Mouse (Mus musculus) gastrocnemius, postnatal 4 days (tissue): Measurements from ENCODE around the gene Rapgef4. TPM values are rescaled to one million over a fixed set of nuclear protein-coding genes. Genes with fewer than 3 reads are reported as not detected.
"Not testable (repeated sequence)": the region's sequence is repeated elsewhere in the genome, so short reads cannot be mapped to it uniquely, and the experiment has no call there.

Source experiments
- DNase-seq, 2 experiments: peaks; one replicate each; pipeline ENCODE4 v3.0.0; 2021 to 2022; ENCODE audit warnings: low spot score in 2 of 2, mixed read lengths in 2 of 2
- total RNA-seq, 2 experiments: library from RNA; stranded (reverse); gene quantifications; 2 replicates each; pipeline ENCODE4 v1.2.3; 2021

Rapgef4 gene
- total RNA-seq, 2 experiments from 2014 or later = 5.8 to 6.1 TPM

GRCm38 (mm10) chr2:72116103-72116502, 135.1 kb downstream of the Rapgef4 start:
- DNase-seq = no peak

- DNase-seq = no peak
These were observed 135.7 kb downstream of the Rapgef4 start for GRCm38 (mm10) chr2:72116698-72117097.

DNA sequence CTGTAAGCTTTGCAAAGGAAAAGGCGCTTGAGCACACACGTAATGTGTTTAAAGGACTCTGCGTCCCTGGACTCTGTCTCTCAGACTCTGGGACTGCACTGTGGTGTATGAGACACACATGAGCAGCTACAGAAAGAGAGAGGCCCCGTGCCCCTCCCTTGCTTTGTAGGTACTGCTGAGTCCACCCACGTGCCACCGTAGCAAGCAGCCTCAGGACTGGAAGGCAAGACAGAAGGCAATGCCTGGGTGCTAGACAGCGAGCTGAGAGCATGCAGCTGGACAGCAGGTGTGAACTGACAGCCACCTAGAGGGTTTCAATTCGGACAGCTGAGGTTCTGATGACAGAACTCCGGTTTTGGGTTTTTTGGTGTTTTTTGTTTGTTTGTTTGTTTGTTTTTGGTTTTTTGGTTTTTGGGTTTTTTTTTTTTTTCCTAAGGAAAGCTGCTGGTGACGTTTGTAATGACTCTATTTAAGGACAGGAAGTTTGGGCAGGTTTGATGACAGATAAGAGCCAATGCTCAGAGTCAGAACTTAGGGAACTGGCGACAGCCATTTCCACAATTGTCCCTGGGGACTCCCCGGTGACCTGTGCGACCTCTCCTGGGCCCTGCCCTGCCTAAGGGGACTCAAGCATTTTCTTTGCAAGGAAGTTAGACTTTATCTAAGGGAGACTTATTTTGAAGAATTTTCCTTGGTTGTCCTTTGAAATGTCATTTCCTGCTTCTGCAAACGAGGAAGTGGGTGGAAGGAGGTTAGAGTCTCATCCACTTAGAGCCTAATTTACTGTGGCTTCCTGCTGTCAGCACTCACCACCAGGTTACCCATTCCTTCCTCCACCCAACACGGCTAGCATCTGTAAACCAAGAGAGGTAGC, 136.3 kb downstream of the Rapgef4 start:
- no peak for DNase-seq

GRCm38 (mm10) chr2:72120211-72120610, 139.2 kb downstream of the Rapgef4 start:
- no peak for DNase-seq

- DNase-seq = no peak
These were observed 141.6 kb downstream of the Rapgef4 start for GRCm38 (mm10) chr2:72122410-72123223.

DNA sequence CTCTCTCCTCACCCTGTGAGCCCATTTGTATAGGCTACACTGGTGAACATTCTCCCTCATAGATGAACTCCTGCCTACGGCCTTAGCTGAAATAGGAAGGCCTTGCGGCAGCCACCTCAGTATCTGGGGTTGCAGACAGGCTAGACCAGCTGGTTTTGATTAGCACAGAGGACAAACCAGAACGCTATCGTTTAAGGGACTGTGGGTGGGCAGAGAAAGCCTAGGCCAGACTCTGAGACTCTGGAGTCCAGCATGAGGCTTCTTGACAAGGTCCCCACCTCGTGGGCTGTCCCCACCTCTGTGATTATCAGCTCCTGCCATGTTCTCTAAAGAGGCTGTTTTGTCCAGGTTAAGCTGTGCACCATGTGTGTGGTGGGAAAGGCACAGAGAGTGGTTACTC, 142.8 kb downstream of the Rapgef4 start:
- DNase-seq = no peak

GRCm38 (mm10) chr2:72125786-72126185, 144.7 kb downstream of the Rapgef4 start:
- DNase-seq = no peak

DNA sequence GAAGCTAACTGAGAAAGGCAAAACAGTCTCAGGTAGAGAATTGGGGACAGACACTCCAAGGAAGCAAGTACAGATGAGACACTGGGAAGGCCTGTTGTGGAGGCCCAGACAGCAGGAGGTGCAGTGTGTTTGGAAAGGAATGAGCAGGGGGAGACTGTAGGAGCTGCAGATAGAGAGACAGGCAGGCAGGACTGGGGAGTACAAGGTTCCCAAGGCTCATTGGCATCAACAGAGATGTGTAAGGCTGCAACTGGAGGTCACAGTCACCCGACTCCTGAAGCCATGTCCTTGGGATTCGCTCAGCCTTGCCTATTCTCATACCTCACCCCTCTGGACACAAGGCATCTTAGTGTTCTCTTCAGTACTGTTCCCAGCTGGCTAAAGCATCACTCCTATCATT, 145.4 kb downstream of the Rapgef4 start:
- no peak for DNase-seq

DNA sequence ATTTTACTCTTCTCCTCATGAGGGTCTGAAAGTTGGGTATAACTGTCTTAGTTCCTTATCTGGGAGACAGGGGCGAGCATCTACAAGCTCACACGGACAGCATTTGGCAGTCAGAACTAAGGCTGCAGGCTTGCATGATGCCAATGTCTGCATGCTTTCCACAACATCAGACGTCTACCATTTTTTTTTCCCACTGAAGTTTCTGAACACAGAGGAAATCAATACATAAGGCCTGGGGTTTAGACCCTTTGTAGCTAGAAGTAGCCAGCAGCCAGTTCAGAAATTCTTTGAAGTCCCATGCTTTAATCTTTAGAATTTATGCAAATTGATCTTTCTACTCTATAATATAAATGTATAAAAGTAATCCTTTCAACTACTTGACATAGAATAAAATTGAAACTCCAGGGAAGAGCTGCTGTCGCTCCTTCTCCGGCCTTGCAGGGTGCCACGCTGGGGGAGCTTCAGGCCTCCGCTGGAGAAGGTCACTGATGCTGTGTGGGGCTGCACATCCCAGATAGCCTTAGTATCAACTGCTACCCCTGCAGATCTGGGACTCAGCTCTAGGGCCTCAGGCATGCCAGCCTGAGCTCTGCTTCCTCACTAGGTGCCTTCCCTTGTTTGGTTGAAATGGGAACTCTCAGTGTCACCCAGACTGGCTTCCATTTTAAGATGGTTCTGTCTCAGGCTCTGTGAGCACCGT, 148.7 kb downstream of the Rapgef4 start:
- DNase-seq = no peak

DNA sequence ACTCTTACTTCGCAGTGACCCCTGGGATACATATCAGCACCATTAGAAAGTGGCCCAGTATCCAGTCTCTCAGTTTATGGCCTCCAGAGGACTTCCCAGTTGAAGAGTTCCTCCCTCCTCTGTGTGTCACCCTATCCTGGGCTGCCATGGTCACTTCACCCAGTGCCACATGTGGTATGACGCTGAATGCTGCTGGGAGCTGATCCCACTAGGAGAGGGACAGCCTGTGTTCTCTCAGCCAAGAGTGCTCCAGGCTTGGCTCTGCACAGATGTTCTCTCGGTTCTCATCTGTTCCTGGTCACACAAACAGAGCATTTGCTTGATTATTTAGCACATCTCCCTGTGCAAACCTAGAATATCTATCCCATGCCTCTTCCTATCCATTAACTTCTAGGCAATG, 151.2 kb downstream of the Rapgef4 start:
- no peak for DNase-seq

- DNase-seq = no peak
These were observed 155.0 kb downstream of the Rapgef4 start for GRCm38 (mm10) chr2:72136045-72136444.

- no peak for DNase-seq
These were observed 155.6 kb downstream of the Rapgef4 start for GRCm38 (mm10) chr2:72136486-72137264.

GRCm38 (mm10) chr2:72139863-72140845, 159.1 kb downstream of the Rapgef4 start:
- no peak for DNase-seq

- no peak for DNase-seq
These were observed 160.1 kb downstream of the Rapgef4 start for GRCm38 (mm10) chr2:72141091-72141490.

DNA sequence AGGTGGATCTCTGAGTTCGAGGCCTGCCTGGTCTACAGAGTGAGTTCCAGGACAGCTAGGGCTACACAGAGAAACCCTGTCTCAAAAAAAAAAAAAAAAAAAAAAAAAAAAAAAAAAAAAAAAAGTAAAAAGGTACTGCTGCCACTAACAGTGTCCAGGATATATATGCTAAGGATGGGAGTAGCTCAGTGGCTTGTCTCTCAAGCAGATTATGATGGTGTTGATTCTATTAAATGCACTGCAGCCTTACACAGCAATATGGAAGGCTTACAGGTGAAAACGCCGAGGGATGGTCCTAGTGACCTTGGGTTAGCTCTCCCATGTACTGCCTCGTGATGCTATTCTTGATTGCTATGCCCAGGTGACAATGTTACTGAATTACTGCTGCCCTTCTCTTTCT, 160.7 kb downstream of the Rapgef4 start:
- not testable (repeated sequence) for DNase-seq

DNA sequence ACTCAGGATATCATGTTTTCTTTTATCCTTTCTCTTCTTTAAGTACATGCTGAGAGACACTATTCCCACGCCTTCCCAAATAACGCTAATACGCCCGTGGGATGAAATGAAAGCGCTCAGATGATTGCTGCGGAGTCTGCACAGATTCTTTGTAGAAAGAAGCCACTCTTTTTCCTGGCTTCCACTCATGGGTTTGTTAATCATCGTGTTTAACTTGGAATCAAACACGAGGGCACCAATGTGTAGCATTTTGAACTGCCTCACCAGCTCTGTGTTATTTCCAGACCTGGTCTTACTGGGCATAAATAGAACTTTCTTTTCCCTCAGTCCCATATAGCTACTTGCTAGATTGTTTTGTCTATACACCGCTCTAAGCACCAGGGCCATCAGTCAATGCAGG, 162.4 kb downstream of the Rapgef4 start:
- no peak for DNase-seq

DNA sequence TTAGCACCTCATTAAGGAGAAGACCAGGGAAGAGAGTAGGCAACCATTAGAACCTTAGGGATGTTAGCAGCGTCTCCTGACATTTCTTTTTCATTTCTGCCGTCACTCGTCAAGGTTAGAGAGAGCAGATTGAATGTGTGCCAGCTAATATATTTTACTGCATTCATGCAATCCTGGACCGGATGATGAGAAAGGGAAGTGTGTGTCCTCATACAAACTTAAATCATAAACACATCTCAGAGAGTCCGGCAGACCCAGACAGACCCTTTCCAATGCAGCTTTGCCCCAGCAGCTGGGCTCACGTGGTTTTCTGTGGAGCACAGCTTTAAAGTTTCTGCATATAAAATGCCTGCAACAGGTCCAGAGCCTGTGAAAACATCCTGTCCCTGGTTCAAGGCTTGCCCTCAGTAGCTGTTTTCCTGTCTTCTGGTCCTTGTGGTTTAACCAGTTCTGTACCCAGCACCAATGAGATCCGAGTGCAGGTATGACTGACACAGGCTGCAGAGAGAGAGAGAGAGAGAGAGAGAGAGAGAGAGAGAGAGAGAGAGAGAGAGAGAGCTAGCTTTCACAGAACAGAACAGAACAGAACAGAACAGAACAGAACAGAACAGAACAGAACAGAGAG, 163.6 kb downstream of the Rapgef4 start:
- DNase-seq = no peak

DNA sequence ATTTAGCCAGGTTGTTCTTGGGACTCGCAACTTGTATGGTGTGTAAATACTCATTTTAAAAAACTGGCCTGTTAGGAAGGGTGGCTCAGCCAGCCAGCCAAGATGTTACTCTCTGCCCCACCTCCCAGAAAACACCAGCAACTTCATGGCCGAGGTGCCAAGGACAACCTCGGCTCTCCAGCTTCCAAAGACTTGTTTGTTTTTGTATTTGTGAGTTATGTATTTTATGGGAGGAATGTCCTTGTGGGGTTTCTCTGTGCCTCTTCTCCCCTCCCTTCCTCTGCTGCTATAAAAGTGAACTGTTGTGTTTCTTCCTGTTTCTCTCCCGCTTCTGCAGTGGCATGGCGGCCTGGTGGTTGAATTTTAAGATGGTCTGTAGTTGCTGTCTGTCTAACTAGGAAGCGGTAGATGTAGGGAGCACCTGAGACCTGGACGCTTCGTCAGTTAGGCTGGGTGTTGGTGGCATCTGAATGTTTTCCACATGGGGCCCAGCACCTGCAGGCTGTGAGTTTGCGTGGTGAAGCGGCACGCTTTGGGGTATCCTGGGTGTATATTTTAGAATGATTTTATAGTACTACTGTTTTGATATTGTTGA, 164.3 kb downstream of the Rapgef4 start:
- DNase-seq = no peak

GRCm38 (mm10) chr2:72146061-72146460, 165.0 kb downstream of the Rapgef4 start:
- DNase-seq = no peak
